Mouse (Mus musculus) heart, postnatal 0 days (tissue): ENCODE measurements around the gene B230118H07Rik.

Experiments
- CTCF ChIP-seq: IDR thresholded peaks from 2 replicates; pipeline ENCODE4 v1.5.1; 2016; ENCODE audit warnings: antibody characterized with exemption, control low read depth, low read depth
- EP300 ChIP-seq: IDR thresholded peaks from 2 replicates; pipeline ENCODE4 v1.6.1; 2016; ENCODE audit warnings: antibody characterized with exemption, low read depth

DNA sequence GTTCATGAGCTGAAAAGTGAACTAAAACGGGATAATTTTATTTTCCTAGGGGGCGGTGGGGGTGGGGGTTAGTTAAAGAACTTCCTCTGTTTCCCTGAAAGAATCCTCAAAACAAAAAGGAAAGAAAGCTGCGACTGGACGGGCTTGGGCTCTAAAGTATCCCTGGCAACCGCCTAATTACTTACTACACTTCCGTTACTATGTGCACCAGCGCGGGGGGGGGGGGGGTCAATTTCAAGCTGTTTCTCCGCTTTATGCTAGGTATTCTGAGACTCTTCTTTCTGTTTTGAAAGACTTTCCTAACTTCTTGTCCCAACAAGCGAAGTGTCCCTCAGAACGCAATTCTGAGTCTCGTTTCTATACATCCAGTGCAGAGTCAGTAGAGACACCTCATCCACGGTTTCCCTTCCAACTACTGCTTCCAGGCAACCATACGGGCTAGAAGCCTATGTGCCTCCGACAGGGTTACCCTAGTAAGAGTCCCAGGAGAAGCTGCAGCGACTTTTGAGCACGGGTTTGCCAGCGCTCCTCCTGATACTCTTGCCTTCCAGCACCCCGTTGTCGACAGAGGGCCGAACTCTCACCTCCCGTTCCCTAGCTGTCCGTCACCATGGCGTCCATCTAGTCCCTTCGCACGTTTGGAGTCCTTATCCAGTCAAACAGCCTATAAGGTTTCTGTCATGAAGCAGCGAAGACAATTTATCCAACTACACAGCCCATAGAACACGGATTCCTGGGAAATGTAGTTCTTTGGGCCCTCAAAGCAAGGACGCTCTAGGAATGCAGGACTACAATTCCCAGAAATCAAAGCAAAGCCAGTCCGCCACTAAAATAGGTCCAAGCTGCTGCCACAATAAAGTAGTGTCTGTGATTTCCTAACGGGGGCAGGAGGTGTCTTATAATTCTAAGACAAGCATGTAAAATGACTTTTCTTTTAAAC, 20.8 kb downstream of the B230118H07Rik start:
- no peak; the same call in 1 of the 2 replicates for TF ChIP-seq CTCF
- no peak for TF ChIP-seq EP300
